Mouse (Mus musculus): ENCODE measurements around the gene Tango6. TPM values are rescaled to one million over a fixed set of nuclear protein-coding genes. Genes with fewer than 3 reads are reported as not detected.
A peak's percentile ranks its signal among the peaks of the same experiment; 100 is the strongest.

Tango6 gene
- total RNA-seq, 2 experiments from 2014 or later = 5.7 to 8.0 TPM

- ATAC-seq (replicated peaks; ENCODE audit: poor library complexity) = no peak
Observed at GRCm38 (mm10) chr8:106812560-106812959, 129.7 kb downstream of the Tango6 start.

- no peak for ATAC-seq (replicated peaks; ENCODE audit: poor library complexity)
Observed at GRCm38 (mm10) chr8:106816431-106817170, 133.7 kb downstream of the Tango6 start.

DNA sequence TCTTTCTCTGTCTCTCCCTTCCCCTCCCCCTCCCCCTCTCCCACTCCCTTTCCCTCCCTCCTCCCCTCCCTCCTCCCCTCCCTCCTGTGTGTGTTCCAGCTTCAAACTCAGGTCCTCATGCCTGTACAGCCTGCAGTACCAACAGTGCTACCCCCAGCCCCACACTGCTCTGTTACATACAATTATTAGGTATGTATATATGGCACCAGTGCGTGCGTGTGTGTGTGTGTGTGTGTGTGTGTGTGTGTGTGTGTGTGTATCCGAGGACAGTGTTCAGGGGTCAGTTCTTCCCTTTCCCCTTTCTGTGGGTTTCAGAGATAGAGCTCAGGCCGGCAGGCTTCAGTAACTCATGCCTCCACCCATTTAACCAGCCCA lies 134.3 kb downstream of the Tango6 start:
- no peak for ATAC-seq (replicated peaks; ENCODE audit: poor library complexity)

- ATAC-seq (replicated peaks; ENCODE audit: poor library complexity) = no peak
Observed at GRCm38 (mm10) chr8:106818626-106819515, 136.0 kb downstream of the Tango6 start.

DNA sequence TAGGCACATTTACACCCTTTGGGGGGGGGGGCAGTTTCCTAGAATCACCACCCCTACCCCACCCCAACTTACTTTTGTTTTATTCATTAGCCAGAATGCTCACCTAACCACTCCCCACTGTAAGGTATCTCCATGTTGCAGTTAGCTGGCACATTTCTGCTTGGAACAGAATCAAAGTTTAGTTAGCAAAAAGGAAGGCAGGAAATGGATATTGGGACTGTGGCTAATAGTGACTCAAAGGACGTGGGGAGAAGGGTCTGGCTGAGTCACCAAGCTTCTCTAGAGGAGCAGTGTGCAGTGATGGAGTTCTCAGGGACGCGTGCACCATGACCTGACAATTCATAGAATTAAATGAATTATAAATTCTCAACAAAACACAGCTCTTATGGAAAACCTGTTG lies 136.7 kb downstream of the Tango6 start:
- no peak for ATAC-seq (replicated peaks; ENCODE audit: poor library complexity)

- peak; percentile 64 for ATAC-seq (replicated peaks; ENCODE audit: poor library complexity)
Observed at GRCm38 (mm10) chr8:106820553-106821515, 138.0 kb downstream of the Tango6 start.

DNA sequence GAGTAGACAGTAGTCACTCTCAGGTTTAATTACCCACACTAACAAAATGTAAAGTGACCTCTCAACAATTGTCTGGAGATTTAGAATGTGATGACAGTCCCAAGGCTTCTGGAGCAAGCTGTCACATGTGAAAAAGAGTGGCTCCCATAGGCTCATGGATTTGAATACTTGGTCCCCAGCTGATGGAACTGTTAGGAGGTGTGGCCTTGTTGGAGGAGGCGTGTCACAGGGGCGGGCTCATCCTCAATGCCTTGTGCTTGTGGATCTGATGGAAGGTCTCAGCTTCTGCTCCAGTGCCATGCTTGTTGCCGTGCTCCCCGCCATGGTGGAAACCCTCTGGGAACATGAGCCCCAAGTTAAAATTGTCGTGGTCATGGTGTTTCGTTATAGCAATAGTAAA lies 146.1 kb downstream of the Tango6 start:
- no peak for ATAC-seq (replicated peaks; ENCODE audit: poor library complexity)

GRCm38 (mm10) chr8:106829526-106830045 lies 146.7 kb downstream of the Tango6 start:
- no peak for ATAC-seq (replicated peaks; ENCODE audit: poor library complexity)

DNA sequence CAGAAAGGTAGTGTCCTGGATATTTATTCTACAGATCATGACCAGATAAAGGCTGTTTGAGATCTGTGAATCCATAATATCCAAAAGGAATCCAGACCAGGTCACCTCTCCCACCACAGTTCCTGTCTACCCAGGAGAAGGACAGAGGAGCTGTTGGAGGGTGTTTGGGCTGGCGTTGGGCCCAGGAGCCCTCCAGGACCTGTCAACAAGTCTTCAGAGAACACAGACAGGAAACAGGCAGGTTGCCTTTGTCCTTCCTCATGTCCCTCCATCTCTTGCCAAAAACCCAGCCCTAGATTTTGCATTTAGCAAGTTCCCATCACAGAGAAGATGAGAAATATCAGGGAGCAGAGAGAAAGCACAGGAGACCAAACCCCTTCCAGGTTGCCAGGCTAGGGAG lies 152.0 kb downstream of the Tango6 start:
- ATAC-seq (replicated peaks; ENCODE audit: poor library complexity) = no peak

GRCm38 (mm10) chr8:106836525-106836924 lies 153.7 kb downstream of the Tango6 start:
- 0 out of 2 replicates have a peak, but pooled peaks have one; percentile 29 for ATAC-seq (replicated peaks; ENCODE audit: poor library complexity)

DNA sequence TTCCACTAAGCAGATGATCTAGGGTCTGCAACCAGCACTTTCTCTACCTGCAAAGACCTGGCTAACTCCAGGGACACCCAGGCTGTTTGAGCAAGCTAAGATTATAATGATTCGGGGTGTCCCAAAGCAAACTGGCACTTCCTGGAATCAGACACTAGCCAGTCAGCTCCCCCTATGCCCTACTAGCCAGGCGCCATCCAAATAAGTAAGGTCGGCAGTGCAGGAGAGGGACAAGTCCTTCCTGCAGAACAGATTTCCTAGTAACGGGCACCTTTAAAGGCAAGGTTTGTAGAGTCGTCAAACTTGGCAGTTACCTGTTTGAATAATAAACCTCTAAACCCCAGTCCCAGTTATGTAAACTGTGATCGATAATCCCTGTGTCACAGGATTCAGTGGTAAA lies 155.9 kb downstream of the Tango6 start:
- ATAC-seq (replicated peaks; ENCODE audit: poor library complexity) = no peak

- no peak for ATAC-seq (replicated peaks; ENCODE audit: poor library complexity)
Observed at GRCm38 (mm10) chr8:106839209-106840001, 156.5 kb downstream of the Tango6 start.

- ATAC-seq (replicated peaks; ENCODE audit: poor library complexity) = no peak
Observed at GRCm38 (mm10) chr8:106850034-106850433, 167.2 kb downstream of the Tango6 start.

DNA sequence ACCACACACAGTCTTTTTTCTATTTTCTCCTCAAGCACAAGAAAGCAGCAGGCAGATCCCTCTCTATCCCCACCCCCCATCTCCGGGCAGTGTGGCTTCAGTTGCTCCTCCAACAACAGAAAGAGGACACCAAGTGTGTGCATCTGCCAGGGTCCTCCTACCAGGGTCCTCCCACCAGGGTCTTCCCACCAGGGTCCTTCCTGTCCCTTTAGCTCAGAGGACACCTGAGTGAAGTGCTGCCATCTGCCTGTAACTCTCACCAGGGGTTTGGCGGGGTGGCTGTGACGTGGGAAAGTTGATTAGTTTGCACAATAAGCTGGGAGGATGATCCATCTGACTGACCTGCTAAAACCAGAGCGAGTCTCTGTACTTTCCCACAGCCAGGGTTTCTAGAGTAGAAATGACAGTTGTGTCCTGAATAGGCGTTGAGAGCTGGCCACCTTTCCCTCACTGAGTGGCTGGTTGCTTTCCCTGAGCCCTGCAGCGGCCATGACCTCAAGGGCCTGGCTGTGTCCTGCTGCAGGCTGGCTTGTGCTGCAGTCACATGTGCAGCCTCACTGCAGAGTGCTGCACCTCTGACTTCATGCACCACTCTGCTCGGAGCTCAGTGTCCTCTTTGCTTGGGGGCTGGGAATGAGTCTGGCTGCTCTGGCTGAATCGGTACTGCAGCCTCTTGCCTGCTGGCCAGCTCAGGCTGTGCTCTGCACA lies 171.8 kb downstream of the Tango6 start:
- ATAC-seq (replicated peaks; ENCODE audit: poor library complexity) = peak; percentile 14; the same call in 1 of the 2 replicates

DNA sequence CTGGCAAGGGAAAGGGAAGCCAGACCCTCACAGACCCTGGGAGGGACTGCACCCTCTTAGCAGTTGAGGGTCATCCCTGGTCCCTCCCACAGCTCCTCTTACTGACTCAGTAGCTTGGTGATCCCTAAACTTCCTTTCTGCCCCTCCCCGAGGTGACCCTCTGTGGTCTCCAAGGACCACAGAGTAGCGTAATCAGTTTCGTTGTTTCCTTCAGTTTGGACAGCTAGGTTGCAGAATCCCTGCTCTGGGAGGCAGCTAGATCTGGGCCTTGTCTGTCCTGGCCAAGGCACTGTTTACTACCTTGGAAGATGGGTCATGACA lies 172.3 kb downstream of the Tango6 start:
- ATAC-seq (replicated peaks; ENCODE audit: poor library complexity) = peak; percentile 63

GRCm38 (mm10) chr8:106862845-106863244 lies 180.0 kb downstream of the Tango6 start:
- ATAC-seq (replicated peaks; ENCODE audit: poor library complexity) = no peak

GRCm38 (mm10) chr8:106865354-106865753 lies 182.5 kb downstream of the Tango6 start:
- ATAC-seq (replicated peaks; ENCODE audit: poor library complexity) = no peak

DNA sequence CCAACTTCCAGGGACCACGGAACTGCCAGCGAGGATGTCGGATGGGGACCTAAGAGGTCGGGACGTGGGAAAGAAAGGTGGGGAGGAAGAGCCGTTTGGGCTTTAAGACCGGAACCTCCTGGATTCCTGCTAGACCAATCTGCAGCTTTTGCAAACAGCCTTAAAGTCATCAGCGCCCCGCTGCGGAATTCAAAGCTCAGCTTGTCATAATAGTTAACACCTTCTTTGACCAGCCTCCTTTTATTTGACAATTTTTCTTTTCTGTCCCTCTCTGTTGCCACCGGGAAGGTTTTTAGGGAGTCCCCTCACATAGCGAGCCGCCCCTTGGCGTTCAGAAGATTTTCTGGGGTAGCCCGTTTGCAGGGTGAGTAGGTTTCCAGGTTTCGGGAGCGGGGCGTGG lies 187.2 kb downstream of the Tango6 start, which contains the start of gene Has3:
Gene Has3 (plus strand): TSS at position 192 of the 400 bp plus-strand sequence.
- ATAC-seq (replicated peaks; ENCODE audit: poor library complexity) = no peak
